Mouse (Mus musculus) frontal cortex, adult (tissue): ENCODE data around the gene Nptx1.

Experiments
- ATAC-seq: cut with Nextera tagmentation; 2 replicates; pipeline ENCODE4 v1.9.2; 2017; ENCODE audit warnings: mild to moderate bottlenecking, moderate library complexity, mixed read lengths; ENCODE audit not compliant: low TSS enrichment

The Nptx1 gene

DNA sequence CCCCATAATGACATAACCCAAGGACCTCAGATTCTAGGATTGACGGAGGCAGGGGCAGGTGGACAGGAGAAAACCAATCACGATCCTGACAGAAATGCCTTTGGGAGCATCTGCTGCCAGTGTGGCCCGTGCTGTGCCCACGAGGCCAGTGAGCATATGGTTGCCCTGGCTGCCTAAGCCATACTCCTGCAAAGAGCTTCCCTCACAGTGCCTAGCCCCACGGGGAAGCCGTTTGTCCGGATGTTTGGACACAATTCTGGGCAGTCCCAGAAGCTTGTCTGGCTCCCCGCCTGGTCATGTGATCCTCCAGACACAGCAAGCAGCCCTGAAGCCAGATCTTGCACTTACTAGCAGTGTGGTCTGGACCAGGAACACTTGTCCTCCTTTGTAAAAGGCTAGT, 24.8 kb downstream of the Nptx1 start:
- no peak for ATAC-seq

DNA sequence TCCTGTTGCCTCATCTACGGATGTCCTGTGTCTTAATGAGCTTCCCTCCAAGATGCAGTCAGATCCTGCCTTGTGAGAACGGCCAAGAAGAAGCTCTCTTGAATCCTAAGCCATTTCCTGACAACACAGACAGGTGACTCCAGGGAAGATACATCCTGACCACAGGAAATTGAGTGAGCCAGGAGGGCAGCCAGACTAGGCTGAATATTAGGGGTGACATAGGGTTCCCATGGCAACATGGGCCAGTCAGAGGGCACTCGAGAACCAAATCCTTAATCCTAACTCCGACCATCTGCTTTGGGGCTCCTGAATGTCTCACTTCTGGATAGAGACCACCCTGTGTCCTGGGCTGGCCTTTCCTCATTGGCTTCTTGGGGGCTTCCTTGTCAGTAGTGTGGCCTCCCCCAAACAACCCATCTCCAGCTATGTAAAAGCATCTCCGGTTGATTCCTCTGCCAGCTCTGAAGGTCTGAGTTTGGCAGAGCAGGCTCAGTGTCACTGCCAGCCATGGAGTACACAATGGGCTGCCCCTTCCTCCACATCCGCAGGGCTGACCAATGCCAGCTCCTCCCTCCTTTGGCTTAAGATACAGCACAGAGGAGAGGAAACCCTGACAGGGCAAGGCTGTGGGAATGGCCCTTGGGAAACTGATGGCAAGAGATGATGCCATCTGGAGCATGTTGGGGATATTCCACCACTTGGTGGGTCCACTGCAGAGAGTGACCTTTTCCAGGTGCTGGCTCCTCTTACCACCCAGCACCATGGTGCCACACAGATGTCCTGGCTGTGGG, 25.4 kb downstream of the Nptx1 start:
- no peak for ATAC-seq

DNA sequence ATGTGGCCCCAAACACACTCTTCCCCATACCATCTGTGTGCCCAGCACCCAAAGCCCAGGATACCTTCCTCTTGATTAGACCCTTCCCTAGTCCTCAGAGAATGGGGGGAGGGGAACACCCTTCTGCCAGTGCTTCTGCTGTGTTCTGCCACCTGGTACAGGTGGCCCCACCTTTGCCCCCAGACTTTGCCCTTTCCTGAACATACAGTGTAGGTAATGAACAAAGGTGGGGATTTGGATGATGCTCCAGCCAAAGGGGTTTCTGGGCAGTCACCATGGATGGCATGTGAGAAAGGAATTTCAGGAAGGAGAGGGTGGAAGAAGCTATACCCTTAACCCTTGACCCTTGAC, 26.9 kb downstream of the Nptx1 start:
- ATAC-seq = no peak

DNA sequence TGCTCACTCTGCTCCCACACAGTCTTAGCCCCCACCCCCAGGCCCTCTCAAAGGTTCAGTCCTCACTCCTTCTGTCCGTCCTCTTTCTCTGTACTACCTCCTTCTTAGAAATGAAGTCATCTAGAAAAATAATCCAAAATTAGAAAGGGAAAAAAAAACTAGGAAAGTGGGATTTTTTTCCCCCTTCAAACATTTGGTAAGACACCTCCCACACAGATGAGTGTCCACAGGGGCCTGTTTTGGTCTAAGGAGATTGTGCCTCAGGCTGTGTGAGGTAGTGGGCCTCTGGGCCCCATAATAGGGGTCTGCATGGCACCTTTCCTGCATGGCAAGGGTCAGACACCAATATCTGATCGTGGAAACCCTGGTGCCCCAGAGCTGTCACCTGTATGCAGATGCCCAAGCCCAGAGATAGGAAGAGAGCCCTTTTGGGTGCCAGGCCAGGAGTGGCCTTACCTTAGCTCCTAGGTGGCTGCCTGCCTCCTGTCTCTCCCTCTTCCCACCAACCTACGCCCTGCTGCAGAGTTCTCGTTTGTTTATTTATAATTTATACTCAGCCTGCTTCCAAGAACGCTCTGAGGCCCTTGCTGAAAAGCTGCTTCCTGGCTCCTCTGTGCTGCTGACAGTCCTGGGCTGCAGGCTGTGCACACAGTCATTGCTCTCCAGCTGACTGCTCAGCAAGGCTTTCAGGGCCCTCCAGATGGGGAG, 27.4 kb downstream of the Nptx1 start:
- ATAC-seq = peak; percentile 51

DNA sequence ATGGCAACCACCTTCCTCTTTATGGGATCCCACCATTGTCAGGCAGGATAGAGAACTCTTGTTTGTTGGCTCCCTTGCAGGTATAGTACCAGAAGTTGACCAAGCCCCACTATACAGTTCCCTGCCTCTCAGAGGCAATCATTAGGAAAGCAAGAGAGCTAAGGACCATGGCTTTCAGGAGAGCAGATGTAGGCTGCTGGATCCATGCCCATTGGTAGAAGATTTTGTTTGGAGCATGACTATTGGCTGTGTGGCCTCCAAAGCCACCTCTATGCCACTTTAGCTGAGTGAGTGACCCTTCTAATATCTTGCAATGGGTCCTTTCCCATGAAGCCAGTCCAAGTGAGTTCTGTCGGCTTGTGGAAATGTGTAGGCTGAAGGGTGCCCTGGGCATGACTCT, 28.2 kb downstream of the Nptx1 start:
- no peak for ATAC-seq

DNA sequence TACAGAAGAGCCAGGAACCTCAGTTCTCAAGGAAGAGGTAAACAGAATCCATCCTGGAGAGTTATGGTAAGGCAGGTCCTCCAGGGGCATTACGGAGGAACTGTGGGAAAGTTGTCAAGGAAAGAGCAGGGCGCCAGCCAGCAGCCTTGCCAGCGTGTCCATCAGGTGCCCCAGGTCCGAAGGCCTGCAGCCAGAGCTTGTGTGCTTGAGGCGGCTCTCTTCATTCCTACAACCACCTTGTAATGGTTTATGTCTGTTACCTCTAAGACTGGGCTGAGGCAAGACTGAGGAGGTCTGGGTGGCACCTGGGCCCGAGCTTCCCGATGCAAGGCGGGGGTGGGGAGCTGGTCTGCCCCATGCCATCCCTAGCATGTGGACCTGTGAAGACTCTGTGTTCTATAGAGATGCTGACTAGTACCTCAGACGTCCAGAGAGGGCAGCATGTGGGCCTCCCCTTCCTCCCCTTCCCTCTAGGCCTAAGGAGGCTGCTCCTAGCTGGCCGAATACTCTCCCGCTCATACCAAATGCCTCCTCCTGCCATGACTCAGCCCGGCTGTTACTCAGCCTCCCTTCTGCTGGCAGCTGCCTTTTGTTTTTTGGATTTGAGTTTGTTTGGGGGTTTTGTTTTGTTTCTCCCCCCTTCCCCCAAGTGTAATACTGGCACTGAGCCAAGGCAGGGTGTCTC, 30.7 kb downstream of the Nptx1 start:
- 0 out of 2 replicates have a peak, but pooled peaks have one; percentile 30 for ATAC-seq

DNA sequence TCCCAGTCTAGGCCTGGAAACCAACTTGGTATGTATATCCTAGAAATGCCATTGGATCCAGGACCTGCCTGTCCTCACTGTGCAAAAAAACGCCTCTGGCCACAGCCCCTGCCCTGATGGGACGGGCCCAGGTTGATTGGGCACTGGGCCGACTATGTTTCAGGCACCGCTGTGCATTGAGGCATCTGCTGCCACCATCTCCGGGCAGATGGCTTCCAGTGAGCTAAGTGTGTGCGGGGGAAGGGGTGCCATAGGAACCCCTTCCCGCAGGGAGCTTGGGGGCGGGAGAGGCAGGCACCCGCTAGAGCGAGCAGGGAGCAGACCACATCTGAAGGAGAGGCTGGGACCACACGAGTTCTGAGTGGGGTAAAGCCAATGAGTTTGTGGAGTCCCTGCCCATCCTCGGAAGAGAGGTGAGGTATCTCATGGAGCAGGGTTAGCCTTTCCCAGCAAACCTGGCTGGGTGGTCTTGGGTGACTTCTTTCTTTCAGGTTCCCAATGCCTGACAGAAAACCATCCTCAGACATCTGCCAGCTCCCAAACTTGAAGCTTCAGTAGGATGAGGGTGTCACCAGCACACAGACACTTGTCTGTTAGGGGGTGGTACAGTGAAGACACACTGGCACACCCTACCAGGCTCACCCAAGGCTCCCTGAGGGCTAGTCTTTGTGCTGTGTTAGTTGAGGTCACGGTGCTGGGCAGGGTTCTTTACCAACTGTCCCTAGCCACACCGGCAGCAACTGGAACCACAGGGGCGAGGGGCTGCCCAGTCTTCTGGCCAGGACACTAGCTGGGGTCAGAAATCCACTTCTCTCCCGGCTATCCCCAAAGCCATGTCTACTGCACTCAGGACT, 31.5 kb downstream of the Nptx1 start:
- peak; percentile 48; the same call in 1 of the 2 replicates for ATAC-seq

DNA sequence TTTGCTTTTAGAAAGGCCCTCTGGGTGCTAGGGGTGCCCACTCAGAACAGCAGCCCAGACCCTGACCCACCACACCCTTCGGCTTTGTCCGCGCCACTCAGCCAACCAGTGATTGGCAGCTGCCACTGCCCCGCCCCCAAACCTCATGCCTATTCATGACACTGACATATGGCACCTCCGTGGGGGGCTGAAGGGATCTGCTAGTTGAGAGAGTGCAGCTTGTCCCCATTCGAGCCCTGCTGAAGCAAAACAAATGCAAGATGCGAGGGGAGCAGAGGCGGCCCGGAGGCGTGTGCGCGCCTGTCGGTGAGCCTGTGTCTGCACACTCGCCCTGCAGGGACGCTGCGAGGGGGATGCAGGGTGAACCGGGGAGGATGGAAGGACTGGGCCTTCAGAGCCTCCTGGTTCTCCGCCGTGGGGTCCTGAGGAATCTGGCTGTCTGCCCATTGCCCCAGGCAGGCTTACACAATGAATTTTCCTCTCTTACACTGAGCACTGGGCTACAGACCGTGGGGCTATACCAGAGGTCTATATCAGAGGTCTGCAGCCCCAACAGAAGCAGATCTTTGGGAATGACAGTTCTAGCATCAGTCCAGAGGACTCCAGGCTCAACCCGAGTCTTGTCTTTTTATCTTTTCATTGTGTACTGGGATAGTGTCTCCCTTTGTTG, 32.5 kb downstream of the Nptx1 start:
- ATAC-seq = peak; percentile 53

DNA sequence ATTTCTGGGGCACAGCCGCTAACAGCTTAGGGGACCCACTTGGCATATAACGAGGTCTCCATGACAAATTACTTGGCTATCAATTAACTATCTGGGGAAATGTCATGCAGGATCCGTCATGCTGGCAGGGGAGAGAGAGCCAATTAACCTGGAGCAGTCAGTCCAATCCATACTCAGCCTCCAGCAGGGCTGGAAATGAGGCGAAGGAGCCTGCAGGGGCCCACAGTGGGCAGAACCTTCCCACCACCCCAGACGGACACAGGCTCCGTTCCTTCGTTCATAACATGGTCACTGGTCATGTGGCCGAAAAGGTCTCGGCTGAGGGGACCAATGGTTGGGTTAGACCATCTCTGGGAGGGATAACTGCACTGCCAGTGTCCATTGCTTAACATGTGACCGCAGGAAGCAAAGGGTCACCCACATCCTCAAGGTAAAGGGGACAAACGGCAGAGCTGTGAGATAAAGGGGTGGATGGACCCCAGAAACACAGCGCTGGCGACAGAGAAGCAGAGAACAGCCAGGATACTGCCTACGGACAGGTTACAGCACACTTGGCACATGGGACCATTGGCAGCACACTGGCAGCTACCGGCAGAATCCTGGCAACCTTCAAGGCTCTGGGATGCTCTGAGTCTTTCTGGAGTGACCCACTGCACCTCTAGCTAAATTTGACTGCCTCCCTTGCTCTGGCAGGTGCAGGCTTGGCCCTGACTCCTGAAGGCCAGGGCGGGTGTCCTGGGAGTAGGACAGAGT, 33.3 kb downstream of the Nptx1 start:
- no peak for ATAC-seq

DNA sequence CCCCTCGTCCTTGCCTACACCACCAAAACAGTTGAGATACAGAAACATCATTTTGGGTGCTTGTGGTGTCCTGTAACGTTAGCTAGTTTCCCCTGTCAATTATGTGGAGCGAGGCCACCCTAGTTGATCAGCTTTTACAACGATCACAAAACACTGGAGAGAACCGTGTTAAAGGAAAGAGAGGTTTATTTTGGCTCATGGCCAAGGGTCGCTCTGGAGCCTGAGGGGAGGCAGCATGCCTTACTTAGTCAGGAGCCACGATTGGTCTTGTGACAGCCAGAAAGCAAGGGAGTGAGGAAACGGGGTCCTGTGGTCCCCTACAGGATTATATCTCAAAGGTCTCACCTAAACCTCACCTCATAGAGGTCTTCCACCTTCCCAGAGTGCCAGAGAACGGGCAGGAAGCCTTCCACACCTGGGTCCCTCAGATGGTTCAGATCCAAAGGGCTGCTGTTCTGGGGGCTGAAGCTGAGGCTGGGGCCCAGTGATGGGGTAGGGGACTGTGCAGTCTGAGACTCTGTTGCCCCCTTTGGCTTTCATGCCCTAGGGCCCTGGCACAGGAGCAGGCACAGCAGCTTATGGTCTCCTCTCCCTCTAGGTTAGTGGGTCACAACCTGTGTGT, 34.4 kb downstream of the Nptx1 start:
- no peak for ATAC-seq

DNA sequence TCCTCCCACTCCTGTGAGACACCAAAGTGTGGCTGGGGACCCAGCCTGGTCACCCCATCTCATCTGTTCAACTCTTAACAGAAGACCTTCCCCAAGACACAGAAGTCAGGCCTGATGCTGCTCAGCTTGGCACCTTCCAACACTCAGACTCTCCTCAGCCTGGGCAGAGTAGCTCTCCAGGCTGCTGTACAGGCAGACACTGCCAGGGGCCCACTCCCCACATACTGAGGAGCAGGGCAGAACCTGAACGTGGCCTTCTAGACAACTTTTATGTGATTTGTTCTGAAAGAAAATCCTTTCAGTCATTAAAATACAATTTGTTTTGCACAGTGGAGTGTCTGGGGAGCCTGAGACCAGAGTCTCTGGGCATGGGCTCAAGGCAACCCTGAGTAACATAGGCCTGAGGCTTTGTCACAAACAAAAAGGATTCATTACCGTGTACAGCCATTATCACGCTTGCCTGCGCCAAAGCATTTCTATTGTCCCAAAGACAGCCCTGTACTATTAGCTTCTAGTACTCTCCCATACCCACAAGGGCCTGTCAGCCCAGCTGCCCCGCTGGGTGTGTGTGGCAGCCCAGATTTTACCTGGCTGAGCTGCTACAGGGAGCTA, 38.3 kb downstream of the Nptx1 start:
- ATAC-seq = no peak

DNA sequence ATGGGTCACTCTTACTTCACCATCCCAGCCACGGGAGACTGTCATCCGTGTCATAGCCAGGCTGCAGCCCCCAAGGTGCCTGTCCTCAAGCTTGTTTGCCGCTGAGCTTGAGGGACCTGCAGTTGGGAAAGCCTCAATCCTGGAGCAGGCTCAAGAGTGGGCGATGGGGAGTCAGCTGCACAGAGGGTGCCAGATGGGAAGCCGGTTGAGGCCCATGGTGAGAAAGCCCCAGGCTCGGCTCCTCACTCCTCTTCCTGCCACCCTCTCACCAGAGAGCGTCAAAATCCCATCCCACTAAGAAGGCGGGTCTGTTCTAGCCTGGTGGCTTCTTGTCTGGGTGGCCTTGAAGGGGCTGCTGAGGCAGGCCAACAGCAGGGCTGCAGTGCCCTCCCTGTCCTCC, 39.8 kb downstream of the Nptx1 start:
- ATAC-seq = peak; percentile 73; the same call in 1 of the 2 replicates

DNA sequence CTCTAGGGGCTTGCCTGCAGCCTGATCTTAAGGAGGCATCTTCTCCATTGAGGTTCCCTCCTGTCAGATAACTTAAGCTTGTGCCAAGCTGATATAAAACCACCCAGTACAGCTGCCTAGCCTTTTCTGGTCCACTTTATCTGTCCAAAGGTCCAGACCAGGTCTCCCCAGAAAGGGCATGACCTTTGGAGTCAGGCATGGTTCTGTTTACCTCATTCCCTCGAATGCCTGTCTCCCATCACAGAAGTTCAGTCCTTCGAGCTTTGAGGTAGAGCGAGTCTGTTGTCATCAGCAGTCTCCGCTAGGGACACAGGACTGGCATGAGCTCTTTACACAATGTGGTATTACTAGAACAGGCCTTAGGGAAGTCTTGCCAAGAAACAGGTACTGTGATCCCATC, 41.2 kb downstream of the Nptx1 start:
- no peak for ATAC-seq

DNA sequence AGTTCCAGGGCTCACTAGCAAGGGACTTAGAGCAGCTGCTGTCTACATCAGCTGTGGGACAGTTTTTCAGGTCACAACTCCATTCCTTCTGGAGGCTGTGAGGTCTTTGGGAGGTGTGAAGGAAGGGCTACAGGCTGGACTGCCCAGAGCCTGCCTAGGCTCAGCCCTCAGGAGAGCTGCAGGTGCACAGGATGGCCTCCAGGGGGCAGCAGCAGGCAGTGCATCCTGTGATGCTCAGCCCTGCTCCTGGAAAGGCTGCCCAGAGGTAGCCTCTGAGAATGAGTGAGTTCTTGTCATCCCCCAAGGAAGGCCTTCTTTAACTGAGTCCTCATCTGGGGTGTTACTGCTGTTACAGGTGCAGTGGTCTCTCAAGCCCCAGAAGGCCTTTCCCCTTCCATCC, 43.9 kb downstream of the Nptx1 start:
- peak; percentile 75 for ATAC-seq

DNA sequence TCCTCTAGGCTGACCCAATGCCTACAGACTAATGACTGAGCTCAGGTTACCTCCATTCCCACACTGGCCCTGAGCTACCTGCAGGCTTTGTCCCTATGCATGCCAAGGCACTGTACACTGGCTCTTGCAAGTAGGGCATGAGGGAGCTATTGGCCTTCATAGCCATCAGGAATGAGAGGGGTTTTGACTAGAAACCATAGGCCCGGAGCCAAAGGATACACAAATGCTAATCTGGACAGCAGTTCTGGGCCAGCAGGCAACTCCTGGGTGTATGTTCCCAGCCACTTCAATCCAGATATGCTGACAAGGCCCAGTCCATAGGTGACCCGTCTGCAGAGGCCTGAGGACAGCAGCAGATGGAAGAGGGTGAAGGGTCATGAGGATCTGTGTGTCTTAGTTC, 47.5 kb downstream of the Nptx1 start:
- ATAC-seq = no peak

DNA sequence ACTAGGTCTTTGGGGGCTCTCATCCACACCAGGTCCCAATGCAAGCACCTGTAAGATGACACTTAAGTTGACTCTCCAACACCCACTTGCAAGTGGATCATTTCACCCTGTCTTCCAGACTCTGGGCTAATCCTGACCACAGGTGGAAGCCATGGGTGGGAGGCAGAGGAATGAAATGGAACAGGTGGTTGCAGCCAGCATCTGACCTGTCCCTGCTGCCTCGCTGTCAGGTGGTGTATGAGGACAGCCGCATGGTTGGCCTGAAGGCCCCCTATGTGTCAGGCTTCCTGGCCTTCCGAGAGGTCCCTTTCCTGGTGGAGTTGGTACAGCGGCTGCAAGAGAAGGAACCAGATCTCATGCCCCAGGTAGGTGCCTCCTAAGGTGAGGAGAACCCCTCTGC, 48.3 kb downstream of the Nptx1 start:
- ATAC-seq = no peak

DNA sequence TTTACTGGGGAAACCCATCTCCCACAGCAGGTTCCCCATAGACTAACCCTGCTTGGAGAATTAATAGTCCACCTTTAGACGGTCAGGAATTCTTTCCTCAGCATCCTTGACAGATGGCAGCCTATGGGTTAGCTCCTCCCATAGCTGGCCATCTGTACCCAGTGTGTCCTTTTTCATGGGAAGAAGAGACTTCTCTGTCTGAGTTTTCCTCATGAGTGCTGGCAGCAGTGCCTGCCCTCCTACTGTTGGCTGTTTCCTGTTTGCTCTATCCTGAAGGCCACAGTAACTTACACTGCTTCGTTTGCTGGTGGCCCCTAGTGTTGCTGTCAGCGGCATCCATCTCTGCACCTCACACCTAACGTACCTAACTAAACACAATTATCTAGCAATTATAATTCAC, 50.1 kb downstream of the Nptx1 start:
- no peak for ATAC-seq

DNA sequence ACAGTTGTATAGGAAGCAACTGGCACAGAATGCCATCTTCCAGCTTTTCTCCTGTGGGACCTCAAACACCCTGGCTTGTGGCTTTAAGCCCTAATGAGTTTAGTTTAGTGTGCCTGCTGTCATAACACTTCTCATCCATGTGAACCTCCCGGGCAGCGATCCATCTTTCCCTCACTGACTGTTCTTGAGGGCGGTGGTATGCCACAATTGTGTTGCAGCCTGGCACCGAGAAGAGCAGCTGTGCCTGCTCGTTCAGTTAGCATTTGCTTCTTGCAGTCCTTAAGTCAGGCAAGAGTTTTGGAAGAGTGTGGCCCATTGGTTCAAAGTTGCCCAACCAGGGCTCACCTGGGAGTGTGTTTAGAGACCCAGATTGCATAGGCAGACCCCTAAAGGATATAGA, 51.4 kb downstream of the Nptx1 start:
- no peak for ATAC-seq

DNA sequence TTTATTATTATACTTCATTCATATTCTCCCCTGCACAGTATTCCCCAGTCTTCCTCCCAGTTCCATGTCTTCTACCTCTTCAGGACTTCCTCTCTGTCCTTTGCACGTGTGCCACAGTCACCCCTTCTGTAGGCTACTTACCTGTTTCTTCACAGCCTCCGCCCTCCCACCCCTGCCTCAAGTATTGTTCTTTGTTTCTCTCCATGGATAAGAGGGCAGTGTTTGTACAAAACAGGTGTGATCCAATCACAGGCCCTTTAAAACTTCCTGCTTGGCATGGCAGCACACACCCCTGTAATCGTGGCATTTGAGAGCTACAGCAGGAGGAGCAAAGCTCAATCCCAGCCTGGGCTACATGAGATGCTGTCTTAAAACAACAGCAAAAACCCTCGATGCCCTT, 54.0 kb downstream of the Nptx1 start:
- no peak for ATAC-seq

DNA sequence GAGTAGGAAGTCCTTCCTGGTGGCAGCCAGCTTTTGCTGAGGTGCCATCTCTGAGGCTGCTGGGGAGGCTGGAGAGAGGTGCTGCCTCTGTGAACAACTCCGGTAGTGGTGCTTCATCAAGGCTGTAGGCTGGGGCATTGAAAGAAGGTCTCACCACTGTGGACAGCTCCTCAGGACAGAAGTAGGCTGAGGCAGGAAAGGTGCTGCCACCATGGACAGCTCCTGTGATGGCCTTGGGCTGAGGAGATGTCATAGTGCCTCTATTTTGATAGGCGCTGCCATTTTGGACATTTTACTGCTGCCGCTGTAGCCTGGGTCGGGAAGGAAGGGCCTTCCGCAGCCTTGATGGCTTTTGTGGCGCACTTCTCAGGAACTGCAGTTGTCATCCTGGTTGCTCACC, 54.7 kb downstream of the Nptx1 start:
- ATAC-seq = no peak
